ENCODE assay signal across 17 mouse cellular contexts in genomic region chr11:57671120-57671697, GRCm38 (mm10). TPM values are rescaled to one million over a fixed set of nuclear protein-coding genes. Genes with fewer than 3 reads are reported as not detected.
DNase-seq lines count a peak whose midpoint lies in the region; ATAC-seq lines count a peak whose summit lies in the region.
"Had no signal": no experiment of that assay in that cellular context is flagged by ENCODE, and none has a peak within 500 bp of the region (broad histone marks: within the 10 kb centered on the region; RNA-seq: fewer than 3 reads in every experiment).

No protein-coding gene starts in this region.

- WGBS in kidney, embryonic 14.5 days, result 6% methylated on average over 5 of the region's 5 CpGs
- 4% methylated on average over 5 of the region's 5 CpGs for WGBS in limb, embryonic 10.5 days
- 36% methylated on average over 5 of the region's 5 CpGs for WGBS in liver, embryonic 13.5 days (ENCODE audit: insufficient replicate concordance)

- no peak overlapping the region for H3K27ac ChIP-seq in kidney, embryonic 14.5 days (ENCODE audit: low read depth, low read length)
- H3K27ac ChIP-seq in limb, embryonic 10.5 days, result 0 out of 2 replicates have a peak overlapping the region, but pooled peaks have one; percentile 11
- H3K27ac ChIP-seq in liver, embryonic 13.5 days, result peak overlapping the region; percentile 75
- H3K27ac ChIP-seq: heart, embryonic 13.5 days; hindbrain, postnatal 0 days; limb, embryonic 15.5 days had no signal

- no peak overlapping the region for H3K4me3 ChIP-seq in kidney, embryonic 14.5 days (ENCODE audit: low read length)
- H3K4me3 ChIP-seq in limb, embryonic 10.5 days, result no peak overlapping the region
- H3K4me3 ChIP-seq in liver, embryonic 13.5 days (replicated peaks), result no peak overlapping the region
- H3K4me3 ChIP-seq: heart, embryonic 13.5 days; limb, embryonic 15.5 days had no signal

- no peak overlapping the region for H3K4me2 ChIP-seq in kidney, embryonic 14.5 days (replicated peaks; ENCODE audit: low read depth, low read length)
- H3K4me2 ChIP-seq in liver, embryonic 13.5 days, result peak overlapping the region; percentile 24; the same call in 1 of the 2 replicates
- H3K4me2 ChIP-seq: heart, embryonic 13.5 days; limb, embryonic 15.5 days had no signal

- no peaks in the 10 kb centered on the region for H3K9me3 ChIP-seq in kidney, embryonic 14.5 days (ENCODE audit: control insufficient read depth, low read length)
- no peaks in the 10 kb centered on the region for H3K9me3 ChIP-seq in limb, embryonic 10.5 days (replicated peaks)
- H3K9me3 ChIP-seq in liver, embryonic 13.5 days (replicated peaks), result no peaks in the 10 kb centered on the region
- H3K9me3 ChIP-seq: heart, embryonic 13.5 days; limb, embryonic 15.5 days had no signal

- no peak overlapping the region for H3K9ac ChIP-seq in kidney, embryonic 14.5 days (ENCODE audit: low read depth, low read length)
- H3K9ac ChIP-seq in liver, embryonic 13.5 days, result no peak overlapping the region
- H3K9ac ChIP-seq: heart, embryonic 13.5 days; limb, embryonic 15.5 days had no signal

- no peaks in the 10 kb centered on the region for H3K27me3 ChIP-seq in kidney, embryonic 14.5 days (ENCODE audit: control insufficient read depth, insufficient read depth, low read length)
- H3K27me3 ChIP-seq in limb, embryonic 10.5 days (ENCODE audit: low read depth, poor library complexity, severe bottlenecking), result peaks cover 9% of the 10 kb centered on the region; the same call in 1 of the 2 replicates
- H3K27me3 ChIP-seq in liver, embryonic 13.5 days, result no peaks in the 10 kb centered on the region
- H3K27me3 ChIP-seq: heart, embryonic 13.5 days; limb, embryonic 15.5 days; Patski had no signal

- peak; percentile 59 for DNase-seq in embryo, embryonic 9.5 days (ENCODE audit: extremely low spot score)
- no peak for DNase-seq in embryo, embryonic 11 days
- DNase-seq in kidney, adult 9 months, result no peak
- DNase-seq in limb, embryonic 10.5 days (ENCODE audit: low spot score), result no peak
- no peak for DNase-seq in liver, embryonic 13.5 days
- no peak for DNase-seq in right cerebral cortex, postnatal 25 days
- DNase-seq: adrenal gland, adult 8-10 months; cerebellum, adult 8-10 months; heart, postnatal 36 days; thymus, postnatal 4 days had no signal

- peak; percentile 47 for ATAC-seq in kidney, embryonic 14.5 days (ENCODE audit: low FRiP score, low TSS enrichment)
- peak; percentile 52 for ATAC-seq in liver, embryonic 13.5 days (ENCODE audit: low read depth)
- ATAC-seq in erythroid progenitor cell, adult 5-6 weeks (replicated peaks; ENCODE audit: low FRiP score, poor library complexity, severe bottlenecking), result no peak
- ATAC-seq: CD4-positive, CD25-positive, alpha-beta regulatory T cell, adult 4 months; hindbrain, postnatal 0 days; Patski had no signal

- H3K36me3 ChIP-seq in kidney, embryonic 14.5 days (ENCODE audit: control insufficient read depth, insufficient read depth, low read length), result no peaks in the 10 kb centered on the region
- H3K36me3 ChIP-seq in limb, embryonic 10.5 days, result no peaks in the 10 kb centered on the region
- H3K36me3 ChIP-seq in liver, embryonic 13.5 days, result peaks cover 9% of the 10 kb centered on the region; the same call in 1 of the 2 replicates
- H3K36me3 ChIP-seq: heart, embryonic 13.5 days; limb, embryonic 15.5 days had no signal

- H3K4me1 ChIP-seq in kidney, embryonic 14.5 days (ENCODE audit: control insufficient read depth, insufficient read depth, low read length), result peaks cover 33% of the 10 kb centered on the region
- peaks cover 62% of the 10 kb centered on the region for H3K4me1 ChIP-seq in limb, embryonic 10.5 days
- peaks cover 89% of the 10 kb centered on the region for H3K4me1 ChIP-seq in liver, embryonic 13.5 days (replicated peaks)

RNA-seq across cellular contexts. Expression of gene Galnt10, which starts 26.0 kb away (rescaled TPM):
- polyA plus RNA-seq in kidney, embryonic 14.5 days (2014; fragmentation: Nextera tagmentation; extraction: Ambion mirVana), result 7.3 and 13.0 TPM in 2 replicates
- polyA plus RNA-seq in limb, embryonic 10.5 days (2016; fragmentation: Nextera tagmentation; extraction: Ambion mirVana), result 20.3 and 22.3 TPM in 2 replicates
- polyA plus RNA-seq in liver, embryonic 13.5 days (2015; fragmentation: Nextera tagmentation; extraction: Ambion mirVana), result 23.6 and 27.5 TPM in 2 replicates
- total RNA-seq in erythroid progenitor cell, adult 5-6 weeks (2015; ENCODE audit: low replicate concordance), result 50.5 and 56.6 TPM in 2 replicates
- total RNA-seq in erythroid progenitor cell, adult 5-6 weeks (2017; ENCODE audit: low replicate concordance), result 81.6 and 90.9 TPM in 2 replicates
